Mouse (Mus musculus): ENCODE measurements around the gene Scaf1. TPM values are rescaled to one million over a fixed set of nuclear protein-coding genes. Genes with fewer than 3 reads are reported as not detected.

Gene Scaf1
- total RNA-seq, 2 experiments from 2014 or later = 41.7 to 44.3 TPM

DNA sequence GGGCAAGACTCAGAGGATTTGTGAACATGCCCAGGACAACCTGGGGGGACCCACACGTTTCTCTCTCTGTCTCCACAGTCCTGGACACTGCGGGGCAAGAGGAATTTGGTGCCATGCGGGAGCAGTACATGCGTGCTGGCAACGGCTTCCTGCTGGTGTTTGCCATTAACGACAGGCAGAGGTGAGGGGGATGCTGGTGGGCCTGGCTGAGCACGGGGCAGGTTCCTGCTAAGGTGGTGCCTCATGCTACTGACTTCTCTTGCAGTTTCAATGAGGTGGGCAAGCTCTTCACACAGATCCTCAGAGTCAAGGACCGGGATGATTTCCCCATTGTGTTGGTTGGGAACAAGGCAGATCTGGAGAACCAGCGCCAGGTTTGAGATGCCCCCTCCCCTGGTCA, 4.1 kb upstream of the Scaf1 start:
- no peak for DNase-seq
- intact Hi-C loops (cut with DNase I) = no loop called here
- no peak for TF ChIP-seq CTCF (IDR thresholded peaks at IDR 0.05)
- Histone ChIP-seq H3K4me3 (peak overlapping the region; percentile 94; the same call in 1 of the 2 replicates), H3K27ac (peak overlapping the region; percentile 98)

- H3K4me3 ChIP-seq = peak overlapping the region; percentile 94
- TF ChIP-seq CTCF (IDR thresholded peaks at IDR 0.05) = no peak
- DNase-seq = peak; percentile 84
- intact Hi-C loops (cut with DNase I) = loop anchor here (2.0 kb wide), 1 partner anchor 34 kb away; the partner anchor contains the start of gene Prr12
- H3K27ac ChIP-seq = peak overlapping the region; percentile 98
Observed at GRCm38 (mm10) chr7:45019031-45019571, 2.9 kb upstream of the Scaf1 start.

GRCm38 (mm10) chr7:45017242-45018061, 1.3 kb upstream of the Scaf1 start, which contains the start of gene Rras:
TSS of gene Rras (plus strand) at chr7:45017961.
- peak; percentile 34; the same call in 1 of the 2 replicates for TF ChIP-seq CTCF (IDR thresholded peaks at IDR 0.05)
- DNase-seq = peak; percentile 93
- peak within 1 kb of the TSS; percentile 98 for H3K27ac ChIP-seq
- peak within 1 kb of the TSS; percentile 94 for H3K4me3 ChIP-seq
- intact Hi-C loops (cut with DNase I) = loop anchor here (2.0 kb wide), 1 partner anchor 35 kb away; the partner anchor contains the start of gene Prr12

- Histone ChIP-seq H3K4me3 (peak overlapping the region; percentile 94), H3K27ac (peak overlapping the region; percentile 98)
- intact Hi-C loops (cut with DNase I) = no loop called here
- no peak for TF ChIP-seq CTCF (IDR thresholded peaks at IDR 0.05)
- no peak for DNase-seq
Observed at GRCm38 (mm10) chr7:45016761-45017160, 598 bp upstream of the Scaf1 start.

GRCm38 (mm10) chr7:45015344-45015956, 713 bp downstream of the Scaf1 start:
- DNase-seq = no peak
- peak overlapping the region; percentile 94 for H3K4me3 ChIP-seq
- intact Hi-C loops (cut with DNase I) = loop anchor here (2.0 kb wide), 2 partner anchors 17 to 29 kb away; partner anchors contain the start of genes Bcl2l12 and Prmt1
- TF ChIP-seq CTCF (IDR thresholded peaks at IDR 0.05) = no peak
- H3K27ac ChIP-seq = peak overlapping the region; percentile 98

GRCm38 (mm10) chr7:45014096-45014451, 2.1 kb downstream of the Scaf1 start:
- H3K4me3 ChIP-seq = no peak overlapping the region
- no peak for TF ChIP-seq CTCF (IDR thresholded peaks at IDR 0.05)
- no peak overlapping the region for H3K27ac ChIP-seq
- no peak for DNase-seq
- intact Hi-C loops (cut with DNase I) = loop anchor here (2.0 to 5.0 kb wide), 3 partner anchors 15 to 117 kb away; partner anchors contain the start of genes Bcl2l12, Fuz and Prmt1

GRCm38 (mm10) chr7:45013366-45014095, 2.6 kb downstream of the Scaf1 start:
- DNase-seq = no peak
- H3K4me3 ChIP-seq = no peak overlapping the region
- intact Hi-C loops (cut with DNase I) = loop anchor here (2.0 to 5.0 kb wide), 3 partner anchors 15 to 116 kb away; partner anchors contain the start of genes Bcl2l12, Fuz and Prmt1
- no peak overlapping the region for H3K27ac ChIP-seq
- TF ChIP-seq CTCF (IDR thresholded peaks at IDR 0.05) = no peak

GRCm38 (mm10) chr7:45012824-45013223, 3.3 kb downstream of the Scaf1 start:
- TF ChIP-seq CTCF (IDR thresholded peaks at IDR 0.05) = no peak
- intact Hi-C loops (cut with DNase I) = loop anchor here (5.0 kb wide), 1 partner anchor 116 kb away; the partner anchor contains the start of gene Fuz
- no peak for DNase-seq
- no peak overlapping the region for H3K27ac ChIP-seq
- H3K4me3 ChIP-seq = no peak overlapping the region

- Histone ChIP-seq H3K4me3 (no peak overlapping the region), H3K27ac (no peak overlapping the region)
- no peak for TF ChIP-seq CTCF (IDR thresholded peaks at IDR 0.05)
- intact Hi-C loops (cut with DNase I) = loop anchor here (5.0 kb wide), 1 partner anchor 115 kb away; the partner anchor contains the start of gene Fuz
- DNase-seq = no peak
Observed at GRCm38 (mm10) chr7:45012011-45012410, 4.2 kb downstream of the Scaf1 start.

GRCm38 (mm10) chr7:45008411-45008810, 7.8 kb downstream of the Scaf1 start:
- H3K4me3 ChIP-seq = no peak overlapping the region
- no peak overlapping the region for H3K27ac ChIP-seq
- intact Hi-C loops (cut with DNase I) = no loop called here
- TF ChIP-seq CTCF (IDR thresholded peaks at IDR 0.05) = no peak
- no peak for DNase-seq

DNA sequence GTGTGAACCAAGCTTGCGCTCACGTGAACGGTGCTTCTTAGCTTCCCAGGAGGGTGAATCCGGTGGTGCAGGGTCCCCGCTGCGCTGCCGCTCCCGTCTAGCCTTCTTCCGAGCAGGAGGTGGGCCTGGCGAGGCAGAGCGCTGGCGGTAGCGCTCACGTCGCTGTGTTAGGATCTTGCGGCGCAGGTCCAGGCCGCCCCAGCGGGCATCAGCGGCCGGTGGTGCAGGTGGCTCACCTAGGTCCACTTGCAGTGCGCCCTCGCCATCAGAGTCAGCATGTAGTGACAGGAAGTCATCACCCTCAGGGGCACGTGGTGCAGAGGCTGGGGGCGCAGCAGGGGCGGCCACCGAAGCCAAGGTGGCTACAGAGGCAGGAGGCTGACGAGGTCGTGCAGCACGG, 8.3 kb downstream of the Scaf1 start:
- Histone ChIP-seq H3K27ac (no peak overlapping the region), H3K4me3 (no peak overlapping the region)
- TF ChIP-seq CTCF (IDR thresholded peaks at IDR 0.05) = no peak
- intact Hi-C loops (cut with DNase I) = no loop called here
- DNase-seq = no peak

GRCm38 (mm10) chr7:45007141-45007540, 9.0 kb downstream of the Scaf1 start:
- no peak overlapping the region for H3K27ac ChIP-seq
- TF ChIP-seq CTCF (IDR thresholded peaks at IDR 0.05) = no peak
- no peak overlapping the region for H3K4me3 ChIP-seq
- no peak for DNase-seq
- intact Hi-C loops (cut with DNase I) = no loop called here

All from gastrocnemius, adult 2 months (tissue).